Mouse (Mus musculus) forebrain, embryonic 16.5 days (tissue): ENCODE results near the gene Acp5. TPM values are rescaled to one million over a fixed set of nuclear protein-coding genes. Genes with fewer than 3 reads are reported as not detected.

Source experiments
- ATAC-seq: fragments of 200-750 bp; cut with Nextera tagmentation; 2 replicates; pipeline ENCODE4 v1.8.0; 2017; ENCODE audit warnings: mild to moderate bottlenecking, moderate library complexity
- H3K27ac ChIP-seq: fragments of 300-500 bp; sonication (generic); 2 replicates; pipeline ENCODE4 v1.5.1; 2014; ENCODE audit warnings: low read length, control low read depth
- H3K27me3 ChIP-seq: fragments of 300-500 bp; sonication (generic); replicated peaks from 2 replicates; pipeline ENCODE4 v1.6.1; 2014; ENCODE audit warnings: low read length; ENCODE audit not compliant: control insufficient read depth, insufficient read depth
- H3K36me3 ChIP-seq: fragments of 300-500 bp; sonication (generic); 2 replicates; pipeline ENCODE4 v1.6.1; 2014; ENCODE audit not compliant: control insufficient read depth, insufficient read depth
- H3K4me1 ChIP-seq: fragments of 300-500 bp; sonication (generic); replicated peaks from 2 replicates; pipeline ENCODE4 v1.6.1; 2014; ENCODE audit warnings: low read length; ENCODE audit not compliant: control insufficient read depth, insufficient read depth
- H3K4me2 ChIP-seq: fragments of 300-500 bp; sonication (generic); 2 replicates; pipeline ENCODE4 v1.6.1; 2014; ENCODE audit warnings: mild to moderate bottlenecking, low read length, control low read depth
- H3K4me3 ChIP-seq: fragments of 300-500 bp; sonication (generic); replicated peaks from 2 replicates; pipeline ENCODE4 v1.5.1; 2014; ENCODE audit warnings: mild to moderate bottlenecking, low read length, control low read depth
- H3K9ac ChIP-seq: fragments of 300-500 bp; sonication (generic); replicated peaks from 2 replicates; pipeline ENCODE4 v1.6.1; 2014; ENCODE audit warnings: low read depth, low read length, control low read depth
- H3K9me3 ChIP-seq: fragments of 300-500 bp; sonication (generic); 2 replicates; pipeline ENCODE4 v1.6.1; 2016; ENCODE audit warnings: low read length; ENCODE audit not compliant: control insufficient read depth
- WGBS: fragments of 180-500 bp; shearing (Covaris S2); extraction: QIAGEN DNeasy Blood & Tissue Kit; methylation state at CpG from one replicate; pipeline ENCODE4 v1.1.7; 2014; 5-methylcytosine and 5-hydroxymethylcytosine counted together
- polyA plus RNA-seq: library from polyadenylated mRNA; unstranded; fragments of >200 nt; fragmentation: Nextera tagmentation; extraction: Ambion mirVana; gene quantifications from 2 replicates; pipeline ENCODE4 v1.2.1, GENCODE M21; 2015

Gene Acp5
- polyA plus RNA-seq, 1 experiment from 2014 or later, result not detected

DNA sequence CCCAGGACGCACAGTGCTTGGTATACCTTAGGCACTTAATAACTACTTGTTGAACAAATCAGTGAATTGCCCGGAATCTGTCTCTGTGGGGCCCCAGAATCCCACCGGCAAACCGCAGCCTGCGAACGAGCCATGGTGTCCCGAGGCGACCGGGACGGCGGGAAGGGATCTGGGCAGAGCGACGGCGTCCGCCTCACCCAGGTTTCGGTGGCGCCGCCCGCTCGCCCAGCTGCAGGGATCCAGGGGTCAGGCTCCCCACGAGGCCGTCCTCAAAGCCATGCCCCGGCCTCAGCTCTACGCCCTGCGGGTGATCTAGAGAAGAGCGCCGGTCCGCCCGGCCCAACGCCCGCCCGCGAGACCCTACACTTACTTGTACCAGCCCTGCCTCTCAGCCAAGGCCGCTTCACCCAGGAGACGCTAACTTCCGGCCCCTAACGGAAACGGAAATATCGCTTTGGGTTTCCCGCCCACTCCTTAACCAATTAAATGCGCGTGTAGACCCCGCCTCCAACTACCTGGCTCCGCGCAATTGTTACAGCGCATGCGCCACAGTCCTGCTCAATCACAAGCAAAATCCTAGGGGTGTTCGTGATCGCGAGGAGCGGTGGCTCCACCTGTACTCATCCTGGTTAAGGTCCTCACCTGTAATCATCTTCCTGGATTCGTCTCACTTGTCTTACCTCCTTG is 18.6 kb downstream of the Acp5 start, which contains the start of gene Elof1:
Gene Elof1 (minus strand): TSS at position 433 of the 687 bp plus-strand sequence.
- WGBS, result under 1% methylated on average over 52 of the region's 52 CpGs
- peaks cover 7% of the 10 kb centered on the region for H3K36me3 ChIP-seq
- peak within 1 kb of the TSS; percentile 77 for H3K9ac ChIP-seq
- peak within 1 kb of the TSS; percentile 90 for H3K4me2 ChIP-seq
- 0 out of 2 replicates have a peak, but pooled peaks cover 2% of the 10 kb centered on the region for H3K27me3 ChIP-seq
- ATAC-seq, result peak; percentile 98
- H3K4me1 ChIP-seq, result peaks cover 17% of the 10 kb centered on the region
- H3K27ac ChIP-seq, result peak within 1 kb of the TSS; percentile 65
- peak within 1 kb of the TSS; percentile 81 for H3K4me3 ChIP-seq
- no peaks in the 10 kb centered on the region for H3K9me3 ChIP-seq

DNA sequence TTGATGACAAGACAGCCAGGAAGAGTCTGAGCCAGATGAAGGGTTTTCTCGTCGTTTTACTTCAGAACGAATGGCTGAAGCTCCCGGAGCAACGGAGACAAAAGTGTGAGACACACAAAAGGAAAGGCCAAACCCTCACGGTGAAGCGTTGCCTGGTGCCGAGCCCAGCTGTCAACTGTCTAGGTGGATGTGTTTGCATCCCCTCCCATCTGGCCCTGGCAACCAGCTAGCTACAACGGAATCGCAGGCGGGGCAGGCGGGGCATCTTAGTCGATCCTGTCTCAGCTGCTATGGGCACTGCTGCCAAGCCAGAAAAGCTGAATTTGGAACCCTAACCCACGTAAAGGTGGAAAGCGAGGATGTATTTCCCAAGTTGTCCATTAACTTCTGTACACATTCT is 19.4 kb downstream of the Acp5 start:
- Histone ChIP-seq H3K9me3 (no peaks in the 10 kb centered on the region), H3K9ac (peak overlapping the region; percentile 77), H3K27me3 (0 out of 2 replicates have a peak, but pooled peaks cover 2% of the 10 kb centered on the region), H3K4me3 (peak overlapping the region; percentile 81), H3K36me3 (peaks cover 7% of the 10 kb centered on the region), H3K4me2 (peak overlapping the region; percentile 90), H3K4me1 (peaks cover 17% of the 10 kb centered on the region), H3K27ac (no peak overlapping the region)
- 13% methylated on average over 15 of the region's 15 CpGs for WGBS
- ATAC-seq, result no peak

DNA sequence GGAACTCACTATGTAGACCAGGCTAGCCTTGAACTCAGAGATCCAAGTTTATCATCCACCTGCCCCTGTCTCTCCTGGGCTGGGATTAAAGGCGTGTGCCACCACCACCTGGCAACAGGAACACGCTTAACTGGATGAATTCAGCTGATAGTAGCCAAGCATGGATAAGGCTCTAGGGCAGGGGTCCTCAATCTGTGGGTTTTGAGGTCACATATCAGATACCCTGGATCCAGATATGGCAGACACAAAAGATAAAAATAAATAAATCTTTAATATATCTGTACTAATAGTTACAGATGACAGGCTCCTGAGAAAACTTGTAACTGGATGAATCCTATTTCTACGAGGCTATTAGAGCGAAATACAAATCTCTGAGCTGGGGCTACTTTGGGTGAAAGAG is 19.9 kb downstream of the Acp5 start:
- H3K9me3 ChIP-seq, result no peaks in the 10 kb centered on the region
- WGBS, result 90% methylated on average over 4 of the region's 4 CpGs
- ATAC-seq, result no peak
- H3K36me3 ChIP-seq, result peaks cover 7% of the 10 kb centered on the region
- peaks cover 17% of the 10 kb centered on the region for H3K4me1 ChIP-seq
- peak overlapping the region; percentile 90 for H3K4me2 ChIP-seq
- no peak overlapping the region for H3K27ac ChIP-seq
- no peak overlapping the region for H3K9ac ChIP-seq
- peak overlapping the region; percentile 81; the same call in 1 of the 2 replicates for H3K4me3 ChIP-seq
- H3K27me3 ChIP-seq, result no peaks in the 10 kb centered on the region

DNA sequence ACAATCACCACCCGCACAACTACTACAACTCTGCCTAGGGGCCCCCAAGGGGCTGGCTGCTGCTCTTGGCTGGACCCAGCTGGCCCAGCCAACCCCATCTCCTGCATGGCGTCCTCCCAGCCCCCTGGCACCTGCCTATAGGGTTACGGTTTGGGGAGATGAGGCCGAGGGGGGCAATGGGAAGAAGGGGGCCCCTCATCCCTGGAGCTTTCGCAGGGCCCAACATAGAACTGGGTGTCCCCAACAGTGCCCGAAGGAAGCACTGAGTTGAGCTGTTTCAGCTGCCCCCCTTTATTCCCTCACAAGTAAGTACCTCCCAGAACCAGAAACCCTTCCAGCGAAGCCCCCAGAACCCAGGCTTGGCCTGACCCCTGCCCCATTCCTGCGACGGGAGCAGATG is 27.3 kb downstream of the Acp5 start:
- Histone ChIP-seq H3K36me3 (peaks cover 8% of the 10 kb centered on the region), H3K27ac (no peak overlapping the region), H3K4me1 (no peaks in the 10 kb centered on the region), H3K4me3 (no peak overlapping the region), H3K9me3 (no peaks in the 10 kb centered on the region), H3K9ac (no peak overlapping the region), H3K4me2 (no peak overlapping the region), H3K27me3 (no peaks in the 10 kb centered on the region)
- no peak for ATAC-seq
- 94% methylated on average over 9 of the region's 9 CpGs for WGBS

DNA sequence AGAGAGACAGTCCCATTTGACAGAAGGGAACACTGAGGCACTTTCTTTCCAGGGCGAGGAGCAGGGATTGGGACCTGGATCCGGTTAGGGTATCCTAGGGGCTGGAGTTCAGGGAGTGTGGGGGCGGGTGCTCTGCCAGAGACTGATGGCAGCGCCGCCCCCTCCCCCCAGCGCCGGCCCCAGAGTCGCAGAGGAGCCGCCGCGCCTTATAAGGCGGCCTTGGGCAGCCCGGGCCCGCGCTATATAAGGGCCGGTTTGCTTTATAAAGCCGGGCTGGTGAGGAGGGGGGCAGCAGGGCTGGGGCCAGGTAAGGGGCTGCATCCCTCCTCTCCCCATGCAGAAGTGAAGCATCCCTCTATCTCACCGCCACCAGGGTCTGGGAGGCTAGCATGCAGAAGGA is 35.6 kb downstream of the Acp5 start:
- no peak overlapping the region for H3K9ac ChIP-seq

DNA sequence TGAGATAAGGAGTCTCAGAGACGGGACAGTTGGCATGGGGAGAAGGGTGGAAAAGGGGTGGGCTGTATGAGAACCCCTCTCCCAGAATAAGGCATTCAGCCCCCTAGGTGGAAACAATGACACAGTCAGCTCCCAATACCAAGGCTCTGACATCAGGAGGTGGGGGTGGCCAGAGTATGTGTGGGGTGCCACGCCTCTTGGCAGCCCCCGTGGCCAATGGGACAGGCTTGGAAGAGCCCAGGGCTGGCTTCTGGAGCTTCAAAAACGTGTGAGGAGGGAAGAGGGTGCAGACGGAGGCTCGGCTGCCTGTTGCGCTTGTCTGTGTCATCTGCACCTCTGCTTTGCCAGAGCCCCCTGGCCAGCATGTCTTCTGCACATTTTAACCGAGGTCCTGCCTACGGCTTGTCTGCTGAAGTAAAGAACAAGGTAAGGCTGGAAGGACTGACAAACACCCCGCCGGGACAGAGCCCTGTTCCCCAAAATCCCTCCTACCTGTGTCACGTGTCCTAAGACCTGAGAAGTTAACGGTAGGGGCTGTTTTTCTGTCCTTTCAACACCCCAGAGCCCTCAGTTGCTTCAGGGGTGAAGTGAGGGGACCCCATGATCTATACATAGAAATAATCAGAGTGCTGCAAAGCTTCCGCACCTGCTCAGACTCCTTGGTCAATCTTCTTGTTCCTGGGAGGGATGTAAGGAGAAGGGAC is 36.4 kb downstream of the Acp5 start, which contains the start of gene Cnn1:
Gene Cnn1 (plus strand): TSS at position 224 of the 704 bp plus-strand sequence.
- Histone ChIP-seq H3K4me2 (no peak within 1 kb of the TSS), H3K9ac (no peak within 1 kb of the TSS), H3K9me3 (no peaks in the 10 kb centered on the region), H3K27me3 (peaks cover 27% of the 10 kb centered on the region), H3K4me1 (peaks cover 3% of the 10 kb centered on the region; the same call in 1 of the 2 replicates), H3K27ac (no peak within 1 kb of the TSS), H3K4me3 (no peak within 1 kb of the TSS), H3K36me3 (no peaks in the 10 kb centered on the region)
- 9% methylated on average over 14 of the region's 14 CpGs for WGBS
- no peak for ATAC-seq

More for the DNA sequence above, 35.6 kb downstream of the Acp5 start:
- H3K27ac ChIP-seq, result no peak overlapping the region
- H3K27me3 ChIP-seq, result peaks cover 27% of the 10 kb centered on the region
- no peaks in the 10 kb centered on the region for H3K9me3 ChIP-seq
- peaks cover 3% of the 10 kb centered on the region; the same call in 1 of the 2 replicates for H3K4me1 ChIP-seq
- 7% methylated on average over 18 of the region's 18 CpGs for WGBS
- H3K4me2 ChIP-seq, result no peak overlapping the region
- no peak for ATAC-seq
- no peak overlapping the region for H3K4me3 ChIP-seq
- no peaks in the 10 kb centered on the region for H3K36me3 ChIP-seq

DNA sequence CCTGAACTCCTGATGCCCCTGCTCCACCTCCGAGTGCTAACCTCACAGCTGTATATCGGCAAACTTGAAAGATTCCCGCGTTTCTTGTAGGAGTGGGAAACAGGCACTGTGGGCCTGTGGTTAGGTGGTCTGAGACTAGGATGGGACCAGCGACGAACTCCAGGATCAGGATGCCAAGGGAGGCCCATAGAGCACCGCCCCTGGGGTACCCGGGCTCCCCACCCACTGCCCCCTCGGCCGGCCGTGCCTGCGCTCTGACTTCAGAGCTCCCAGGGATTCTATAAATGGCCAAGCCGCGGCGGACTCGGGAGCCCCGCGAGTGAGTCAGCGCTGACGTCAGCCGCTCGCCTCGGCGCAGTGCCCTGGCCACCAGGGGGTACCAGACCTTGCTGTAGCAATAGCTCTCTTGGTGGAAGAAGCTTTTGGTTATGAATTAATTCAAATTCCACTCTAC is 39.6 kb downstream of the Acp5 start:
- H3K9ac ChIP-seq, result peak overlapping the region; percentile 53
- no peaks in the 10 kb centered on the region for H3K9me3 ChIP-seq
- peak overlapping the region; percentile 69 for H3K4me2 ChIP-seq
- H3K27ac ChIP-seq, result no peak overlapping the region
- H3K4me1 ChIP-seq, result peaks cover 3% of the 10 kb centered on the region; the same call in 1 of the 2 replicates
- H3K36me3 ChIP-seq, result no peaks in the 10 kb centered on the region
- H3K27me3 ChIP-seq, result peaks cover 27% of the 10 kb centered on the region
- ATAC-seq, result peak; percentile 61; the same call in 1 of the 2 replicates
- WGBS, result 1% methylated on average over 24 of the region's 24 CpGs
- H3K4me3 ChIP-seq, result peak overlapping the region; percentile 39

DNA sequence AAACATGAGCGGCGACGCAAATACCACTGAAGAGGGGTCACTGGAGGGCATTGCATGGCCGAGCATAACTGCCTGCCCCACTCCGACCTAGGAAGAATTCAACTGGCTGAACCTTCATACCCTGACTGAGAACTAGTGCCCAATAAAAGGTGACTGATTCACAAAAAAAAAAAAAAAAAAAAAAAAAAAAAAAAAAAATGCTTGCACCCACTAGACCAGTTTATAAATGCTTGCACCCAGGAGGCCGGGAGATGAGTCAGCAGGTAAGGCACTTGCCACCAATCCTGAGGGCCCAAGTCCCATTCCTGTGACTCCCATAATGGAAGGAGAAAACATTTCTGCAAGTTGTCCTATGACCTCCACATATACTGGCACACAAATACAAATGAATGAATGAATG is 42.8 kb downstream of the Acp5 start:
- Histone ChIP-seq H3K4me1 (peaks cover 3% of the 10 kb centered on the region; the same call in 1 of the 2 replicates), H3K9ac (no peak overlapping the region), H3K4me3 (no peak overlapping the region), H3K27ac (no peak overlapping the region), H3K27me3 (0 out of 2 replicates have a peak, but pooled peaks cover 2% of the 10 kb centered on the region), H3K4me2 (no peak overlapping the region), H3K36me3 (no peaks in the 10 kb centered on the region), H3K9me3 (no peaks in the 10 kb centered on the region)
- ATAC-seq, result no peak
- 91% methylated on average over 6 of the region's 6 CpGs for WGBS

DNA sequence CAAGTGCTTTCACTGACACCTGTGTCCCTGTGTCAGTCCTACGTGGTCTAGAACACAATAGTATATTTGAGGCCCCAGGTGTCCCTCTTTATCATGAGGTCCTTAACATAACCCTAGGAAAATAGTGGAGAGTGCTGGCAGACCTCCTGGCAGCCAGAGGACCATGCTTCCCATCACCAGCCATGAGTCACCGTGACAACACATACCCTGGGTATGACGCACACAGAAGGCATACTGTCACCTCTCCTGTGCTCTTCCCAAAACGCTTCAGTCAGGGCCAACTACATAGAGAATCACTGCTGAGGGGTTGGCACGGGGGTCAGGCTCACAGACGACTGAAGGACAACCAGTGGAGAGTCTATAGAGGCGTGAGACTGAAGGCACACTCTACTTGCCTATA is 45.5 kb downstream of the Acp5 start:
- H3K27ac ChIP-seq, result no peak overlapping the region
- 86% methylated on average over 7 of the region's 7 CpGs for WGBS
- no peaks in the 10 kb centered on the region for H3K36me3 ChIP-seq
- H3K4me1 ChIP-seq, result peaks cover 6% of the 10 kb centered on the region
- no peak overlapping the region for H3K4me2 ChIP-seq
- no peak overlapping the region for H3K4me3 ChIP-seq
- 0 out of 2 replicates have a peak, but pooled peaks cover 2% of the 10 kb centered on the region for H3K27me3 ChIP-seq
- H3K9me3 ChIP-seq, result no peaks in the 10 kb centered on the region
- H3K9ac ChIP-seq, result no peak overlapping the region
- ATAC-seq, result no peak
